Mouse (Mus musculus) regulatory T cell (primary cell): ENCODE measurements around the gene Ift27.

Experiments
- in situ Hi-C: fragments of 300-600 bp; cut with MboI, MseI; formaldehyde crosslinking; loops from one replicate; pipeline ENCODE4 v1.15.1; 2025; ENCODE audit warnings: high pct_unique_total_duplicates

Ift27 gene

DNA sequence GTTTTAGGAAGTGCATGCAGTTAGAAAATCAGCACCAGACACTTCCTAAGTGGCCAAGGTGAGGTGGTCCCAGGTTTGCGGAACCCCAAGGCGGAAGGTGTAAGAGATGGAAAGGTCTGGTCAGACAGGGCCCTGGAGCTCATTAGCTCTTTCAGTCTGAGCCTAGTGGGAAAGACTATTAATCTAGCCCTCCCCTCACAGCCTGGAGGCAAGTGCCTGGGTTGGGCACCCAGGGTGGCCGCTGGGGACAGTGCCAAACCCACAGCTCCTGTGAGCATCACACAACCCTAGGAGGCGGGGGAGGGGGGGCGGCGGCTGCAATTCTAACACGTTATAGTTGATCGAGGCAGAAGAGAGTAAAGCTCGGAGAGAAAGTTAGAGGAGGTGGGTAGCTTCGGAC, 57.7 kb downstream of the Ift27 start:
- in situ Hi-C loops = no loop called here
